Mouse (Mus musculus) lung, postnatal 0 days (tissue): ENCODE results near the gene Gm10647. TPM values are rescaled to one million over a fixed set of nuclear protein-coding genes. Genes with fewer than 3 reads are reported as not detected.

Experiments
- ATAC-seq: fragments of 200-750 bp; cut with Nextera tagmentation; 2 replicates; pipeline ENCODE4 v1.8.0; 2017; ENCODE audit warnings: moderate library complexity
- DNase-seq: peaks from one replicate; pipeline ENCODE4 v3.0.0-alpha.2; 2016; ENCODE audit warnings: low spot score
- H3K27ac ChIP-seq: fragments of 300-500 bp; sonication (generic); 2 replicates; pipeline ENCODE4 v1.5.1; 2014; ENCODE audit warnings: antibody characterized with exemption, mild to moderate bottlenecking, low read length, mixed read lengths
- H3K27me3 ChIP-seq: fragments of 300-500 bp; sonication (generic); replicated peaks from 2 replicates; pipeline ENCODE4 v1.6.1; 2014; ENCODE audit warnings: low read length, mixed read lengths; ENCODE audit not compliant: insufficient read depth
- H3K36me3 ChIP-seq: fragments of 300-500 bp; sonication (generic); 2 replicates; pipeline ENCODE4 v1.6.1; 2014; ENCODE audit warnings: low read length, mixed read lengths; ENCODE audit not compliant: insufficient read depth
- H3K4me1 ChIP-seq: fragments of 300-500 bp; sonication (generic); 2 replicates; pipeline ENCODE4 v1.6.1; 2014; ENCODE audit warnings: antibody characterized with exemption, low read depth, low read length, mixed read lengths; ENCODE audit not compliant: insufficient read depth
- H3K4me2 ChIP-seq: fragments of 300-500 bp; sonication (generic); replicated peaks from 2 replicates; pipeline ENCODE4 v1.6.1; 2014; ENCODE audit warnings: low read depth, mild to moderate bottlenecking, low read length, moderate library complexity, mixed read lengths
- H3K4me3 ChIP-seq: fragments of 300-500 bp; sonication (generic); 2 replicates; pipeline ENCODE4 v1.5.1; 2014; ENCODE audit warnings: low read depth, low read length
- H3K9ac ChIP-seq: fragments of 300-500 bp; sonication (generic); replicated peaks from 2 replicates; pipeline ENCODE4 v1.6.1; 2014; ENCODE audit warnings: low read depth, mild to moderate bottlenecking
- H3K9me3 ChIP-seq: fragments of 300-500 bp; sonication (generic); 2 replicates; pipeline ENCODE4 v1.6.1; 2016; ENCODE audit warnings: low read length, mixed read lengths
- CTCF ChIP-seq: IDR thresholded peaks from 2 replicates; pipeline ENCODE4 v1.5.1; 2016; ENCODE audit warnings: antibody characterized with exemption, mild to moderate bottlenecking
- EP300 ChIP-seq: IDR thresholded peaks from 2 replicates; pipeline ENCODE4 v1.6.1; 2016; ENCODE audit warnings: antibody characterized with exemption, mild to moderate bottlenecking, control low read depth
- WGBS: fragments of 180-500 bp; shearing (Covaris S2); extraction: QIAGEN DNeasy Blood & Tissue Kit; methylation state at CpG from one replicate; pipeline ENCODE4 v1.1.7; 2014; 5-methylcytosine and 5-hydroxymethylcytosine counted together
- polyA plus RNA-seq: library from polyadenylated mRNA; unstranded; fragments of >200 nt; fragmentation: Nextera tagmentation; extraction: Ambion mirVana; gene quantifications from 2 replicates; pipeline ENCODE4 v1.2.1, GENCODE M21; 2015

Gm10647 gene
- polyA plus RNA-seq, 1 experiment from 2014 or later: 0.27 TPM

DNA sequence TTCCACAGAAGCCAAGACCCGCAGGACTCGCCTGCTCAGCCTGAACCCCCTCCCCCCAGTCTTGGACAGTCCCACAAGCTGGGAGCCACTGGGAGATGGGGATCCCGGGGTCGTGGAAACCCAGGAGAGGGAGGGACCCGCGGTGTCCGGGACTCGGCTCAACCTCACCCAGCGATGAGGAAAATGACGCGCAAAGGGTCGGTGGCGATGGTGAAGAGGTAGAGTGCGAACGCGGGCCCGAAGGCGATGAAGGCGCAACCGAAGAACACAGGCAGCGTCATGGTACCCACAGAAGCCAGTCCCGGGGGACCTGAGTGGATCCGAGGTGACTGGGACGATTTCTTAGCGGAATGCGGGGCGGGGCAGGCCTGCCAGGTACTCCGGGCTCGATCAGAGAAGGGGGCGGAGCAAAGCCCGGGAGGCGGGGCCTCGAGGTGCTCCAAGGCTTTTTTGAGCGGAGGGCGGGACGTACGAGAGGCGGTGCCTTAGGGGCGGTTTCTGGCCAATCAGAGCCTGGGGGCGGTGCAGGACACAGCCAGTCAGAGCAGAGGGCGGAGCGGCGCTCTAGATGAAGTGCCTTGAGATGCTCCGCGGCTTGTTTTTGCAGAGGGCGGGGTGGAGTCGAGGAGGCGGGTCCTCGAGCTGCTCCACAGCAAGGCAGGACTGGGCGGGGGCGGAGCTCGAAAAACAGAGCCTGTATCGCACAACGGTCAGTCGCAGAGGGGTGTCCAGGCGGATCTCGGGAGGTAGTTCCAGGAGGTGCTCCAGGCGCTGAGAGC lies 37.7 kb downstream of the Gm10647 start, which contains the start of gene Aph1c:
Aph1c (minus strand) TSS at position 409 of the 779 bp plus-strand sequence.
- Histone ChIP-seq H3K27me3 (no peaks in the 10 kb centered on the region), H3K9ac (peak within 1 kb of the TSS; percentile 53), H3K27ac (peak within 1 kb of the TSS; percentile 54), H3K4me1 (peaks cover 9% of the 10 kb centered on the region; the same call in 1 of the 2 replicates), H3K36me3 (no peaks in the 10 kb centered on the region), H3K4me2 (peak within 1 kb of the TSS; percentile 93), H3K9me3 (no peaks in the 10 kb centered on the region), H3K4me3 (peak within 1 kb of the TSS; percentile 71)
- DNase-seq (peak; percentile 100), ATAC-seq (peak; percentile 99)
- TF ChIP-seq EP300: peak; percentile 66; the same call in 1 of the 2 replicates
- TF ChIP-seq CTCF: no peak
- WGBS: under 1% methylated on average over 55 of the region's 58 CpGs

- peaks cover 9% of the 10 kb centered on the region; the same call in 1 of the 2 replicates for H3K4me1 ChIP-seq
- no peak for DNase-seq
- H3K27me3 ChIP-seq: no peaks in the 10 kb centered on the region
- H3K9ac ChIP-seq: peak overlapping the region; percentile 23; the same call in 1 of the 2 replicates
- TF ChIP-seq CTCF: peak; percentile 50
- TF ChIP-seq EP300: 0 out of 2 replicates have a peak, but pooled peaks have one; percentile 6
- H3K36me3 ChIP-seq: no peaks in the 10 kb centered on the region
- H3K9me3 ChIP-seq: no peaks in the 10 kb centered on the region
- peak overlapping the region; percentile 38 for H3K4me3 ChIP-seq
- ATAC-seq: peak; percentile 50
- H3K4me2 ChIP-seq: peak overlapping the region; percentile 93
- WGBS: 0% methylated on average over 24 of the region's 24 CpGs
- peak overlapping the region; percentile 54 for H3K27ac ChIP-seq
Observed at GRCm38 (mm10) chr9:66835097-66835480, 38.2 kb downstream of the Gm10647 start.

DNA sequence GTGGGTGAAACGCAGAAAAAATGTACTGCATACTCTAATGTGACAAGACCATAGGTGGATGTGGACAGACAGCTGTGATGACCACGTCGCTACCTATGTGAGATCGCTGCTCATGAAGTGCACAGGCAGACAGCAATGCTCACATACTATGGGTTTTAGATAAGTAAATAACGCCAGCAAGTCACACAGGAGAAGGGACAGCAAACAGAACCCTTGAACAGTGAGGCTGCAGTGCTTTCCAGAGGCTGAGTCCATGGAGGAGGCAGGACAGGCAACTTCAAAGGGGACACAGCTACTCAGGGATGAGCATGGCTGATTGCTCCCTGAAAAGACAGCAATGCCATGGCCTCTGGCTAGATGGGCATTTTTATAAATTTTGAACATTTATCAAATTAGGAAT lies 50.0 kb downstream of the Gm10647 start:
- 91% methylated on average over 5 of the region's 5 CpGs for whole genome bisulfite sequencing
- no peak overlapping the region for H3K4me3 ChIP-seq
- no peaks in the 10 kb centered on the region for H3K27me3 ChIP-seq
- no peak overlapping the region for H3K27ac ChIP-seq
- peaks cover 9% of the 10 kb centered on the region; the same call in 1 of the 2 replicates for H3K36me3 ChIP-seq
- H3K4me2 ChIP-seq: no peak overlapping the region
- no peaks in the 10 kb centered on the region for H3K9me3 ChIP-seq
- H3K9ac ChIP-seq: no peak overlapping the region
- no peaks in the 10 kb centered on the region for H3K4me1 ChIP-seq
- no peak for TF ChIP-seq CTCF
- no peak for TF ChIP-seq EP300
- ATAC-seq (no peak), DNase-seq (no peak)

Other genes with a start within 250 kb of the Gm10647 start
- 45.9 and 51.8 TPM in 2 replicates for gene Usp3, start 203.9 kb upstream of the Gm10647 start, polyA plus RNA-seq
- 0.24 and 0.35 TPM in 2 replicates for gene Car12, start 83.4 kb upstream of the Gm10647 start, polyA plus RNA-seq
- 4.4 and 6.3 TPM in 2 replicates for gene Aph1b, start 1.5 kb upstream of the Gm10647 start, polyA plus RNA-seq
- gene Aph1c, start 37.7 kb downstream of the Gm10647 start, polyA plus RNA-seq: 10.5 and 11.7 TPM in 2 replicates
- 15.6 and 20.4 TPM in 2 replicates for gene Rab8b, start 122.6 kb downstream of the Gm10647 start, polyA plus RNA-seq
- 572 and 579 TPM in 2 replicates for gene Rps27l, start 149.0 kb downstream of the Gm10647 start, polyA plus RNA-seq
- gene Lactb, start 178.4 kb downstream of the Gm10647 start, polyA plus RNA-seq: 13.8 and 15.4 TPM in 2 replicates